Mouse (Mus musculus) brain, embryonic 14.5 days (tissue): ENCODE results near the gene Fam170b.

Source experiments
- CTCF ChIP-seq: fragments of 200-500 bp; IDR thresholded peaks from 2 replicates; pipeline ENCODE4 v1.5.1; 2012; ENCODE audit warnings: inconsistent platforms, mild to moderate bottlenecking, moderate library complexity, borderline replicate concordance; ENCODE audit not compliant: insufficient read depth, insufficient read length; ENCODE audit errors: extremely low read depth
- POLR2A ChIP-seq: fragments of 200-500 bp; IDR thresholded peaks from 2 replicates; pipeline ENCODE4 v1.6.1; 2012; ENCODE audit warnings: mild to moderate bottlenecking, inconsistent platforms, borderline replicate concordance; ENCODE audit not compliant: poor library complexity, insufficient read depth, insufficient read length, severe bottlenecking; ENCODE audit errors: extremely low read depth

DNA sequence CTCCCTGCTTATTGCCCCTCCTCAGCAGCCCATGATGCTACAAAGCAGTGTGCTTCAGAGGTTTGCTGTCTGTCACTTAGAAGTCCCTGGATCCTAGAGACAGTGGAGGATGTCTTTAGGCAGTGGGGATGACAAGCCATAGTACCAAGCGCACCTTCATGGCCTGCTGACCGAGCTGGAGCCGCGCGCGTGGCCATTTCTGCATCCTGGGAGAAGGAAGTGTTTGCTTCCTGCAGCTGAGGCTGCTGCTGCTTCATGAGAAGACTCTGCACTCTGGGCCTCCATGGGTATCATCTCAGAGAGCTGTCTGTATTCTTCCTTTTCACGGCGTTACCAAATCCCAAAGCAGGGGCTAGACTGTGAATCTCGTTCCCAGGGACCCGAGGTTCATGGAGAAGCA is 24.6 kb downstream of the Fam170b start:
- TF ChIP-seq CTCF (no peak), POLR2A (no peak)
